ENCODE assay signal across 12 mouse cellular contexts in genomic region chr2:70642971-70643565, GRCm38 (mm10). TPM values are rescaled to one million over a fixed set of nuclear protein-coding genes. Genes with fewer than 3 reads are reported as not detected.
A peak's percentile ranks its signal among the peaks of the same experiment; 100 is the strongest.
DNase-seq lines count a peak whose midpoint lies in the region; ATAC-seq and TF ChIP-seq lines count a peak whose summit lies in the region.
"Had no signal": no experiment of that assay in that cellular context is flagged by ENCODE, and none has a peak within 500 bp of the region (broad histone marks: within the 10 kb centered on the region; RNA-seq: fewer than 3 reads in every experiment).

No protein-coding gene starts in this region.

- H3K27me3 ChIP-seq in heart, adult 2 months (ENCODE audit: control insufficient read depth, insufficient read depth, low read length) = no peaks in the 10 kb centered on the region
- H3K27me3 ChIP-seq in midbrain, embryonic 10.5 days (ENCODE audit: low read depth, poor library complexity, severe bottlenecking) = no peaks in the 10 kb centered on the region
- no peaks in the 10 kb centered on the region for H3K27me3 ChIP-seq in midbrain, embryonic 15.5 days (replicated peaks)
- no peaks in the 10 kb centered on the region for H3K27me3 ChIP-seq in hindbrain, postnatal 0 days (ENCODE audit: insufficient read depth, low read length)
- no peaks in the 10 kb centered on the region for H3K27me3 ChIP-seq in neural tube, embryonic 13.5 days

- no peak overlapping the region for H3K9ac ChIP-seq in heart, adult 2 months (ENCODE audit: low read depth, low read length)
- no peak overlapping the region for H3K9ac ChIP-seq in midbrain, embryonic 15.5 days
- H3K9ac ChIP-seq in hindbrain, postnatal 0 days (replicated peaks; ENCODE audit: low read length) = no peak overlapping the region
- H3K9ac ChIP-seq in neural tube, embryonic 13.5 days = no peak overlapping the region

- WGBS in heart, adult 2 months = 72% methylated on average over 16 of the region's 16 CpGs
- WGBS in midbrain, embryonic 10.5 days = 69% methylated on average over 16 of the region's 16 CpGs
- WGBS in midbrain, embryonic 15.5 days = 44% methylated on average over 16 of the region's 16 CpGs
- WGBS in hindbrain, postnatal 0 days = 28% methylated on average over 16 of the region's 16 CpGs
- 16% methylated on average over 16 of the region's 16 CpGs for WGBS in neural tube, embryonic 13.5 days

- no peak for TF ChIP-seq CTCF in heart, adult 2 months (IDR thresholded peaks at IDR 0.05)
- TF ChIP-seq CTCF in hindbrain, postnatal 0 days (IDR thresholded peaks at IDR 0.05; ENCODE audit: low read depth) = no peak

- H3K4me3 ChIP-seq in heart, adult 2 months = no peak overlapping the region
- H3K4me3 ChIP-seq in midbrain, embryonic 10.5 days = no peak overlapping the region
- H3K4me3 ChIP-seq in midbrain, embryonic 15.5 days = no peak overlapping the region
- H3K4me3 ChIP-seq in hindbrain, postnatal 0 days (ENCODE audit: low read length) = no peak overlapping the region
- H3K4me3 ChIP-seq in neural tube, embryonic 13.5 days = no peak overlapping the region
- H3K4me3 ChIP-seq: megakaryocyte, embryonic 14.5 days had no signal

- TF ChIP-seq POLR2A in heart, adult 2 months (IDR thresholded peaks at IDR 0.05; ENCODE audit: insufficient read depth, low read depth, low read length) = no peak

- TF ChIP-seq EP300 in heart, adult 2 months (IDR thresholded peaks at IDR 0.05; ENCODE audit: insufficient read depth, low read depth, low read length) = no peak

- no peak for ATAC-seq in midbrain, embryonic 15.5 days (replicated peaks)
- no peak for ATAC-seq in hindbrain, postnatal 0 days
- ATAC-seq in neural tube, embryonic 13.5 days (ENCODE audit: low read depth) = peak; percentile 48; the same call in 1 of the 2 replicates
- no peak for ATAC-seq in erythroid progenitor cell, adult 5-6 weeks (replicated peaks; ENCODE audit: low FRiP score, poor library complexity, severe bottlenecking)

- H3K27ac ChIP-seq in heart, adult 2 months = no peak overlapping the region
- 0 out of 2 replicates have a peak overlapping the region, but pooled peaks have one; percentile 9 for H3K27ac ChIP-seq in midbrain, embryonic 10.5 days (replicated peaks)
- H3K27ac ChIP-seq in midbrain, embryonic 15.5 days = no peak overlapping the region
- peak overlapping the region; percentile 58 for H3K27ac ChIP-seq in hindbrain, postnatal 0 days
- H3K27ac ChIP-seq in neural tube, embryonic 13.5 days (replicated peaks) = peak overlapping the region; percentile 73

- H3K36me3 ChIP-seq in heart, adult 2 months (ENCODE audit: control insufficient read depth, insufficient read depth, low read length) = no peaks in the 10 kb centered on the region
- H3K36me3 ChIP-seq in midbrain, embryonic 10.5 days = no peaks in the 10 kb centered on the region
- no peaks in the 10 kb centered on the region for H3K36me3 ChIP-seq in midbrain, embryonic 15.5 days (replicated peaks)
- H3K36me3 ChIP-seq in hindbrain, postnatal 0 days (ENCODE audit: insufficient read depth, low read length) = no peaks in the 10 kb centered on the region
- no peaks in the 10 kb centered on the region for H3K36me3 ChIP-seq in neural tube, embryonic 13.5 days

- no peaks in the 10 kb centered on the region for H3K9me3 ChIP-seq in midbrain, embryonic 10.5 days (replicated peaks)
- H3K9me3 ChIP-seq in midbrain, embryonic 15.5 days = no peaks in the 10 kb centered on the region
- no peaks in the 10 kb centered on the region for H3K9me3 ChIP-seq in hindbrain, postnatal 0 days (ENCODE audit: low read length)
- H3K9me3 ChIP-seq in neural tube, embryonic 13.5 days = no peaks in the 10 kb centered on the region

- intact Hi-C loops in heart, adult 2 months (cut with DNase I) = no loop called here

- no peak overlapping the region for H3K4me2 ChIP-seq in midbrain, embryonic 15.5 days
- no peak overlapping the region for H3K4me2 ChIP-seq in hindbrain, postnatal 0 days (ENCODE audit: low read depth, low read length)
- peak overlapping the region; percentile 1; the same call in 1 of the 2 replicates for H3K4me2 ChIP-seq in neural tube, embryonic 13.5 days

- no peaks in the 10 kb centered on the region; the same call in 1 of the 2 replicates for H3K4me1 ChIP-seq in heart, adult 2 months (ENCODE audit: control insufficient read depth, insufficient read depth, low read length)
- H3K4me1 ChIP-seq in midbrain, embryonic 10.5 days = peaks cover 17% of the 10 kb centered on the region
- H3K4me1 ChIP-seq in midbrain, embryonic 15.5 days = no peaks in the 10 kb centered on the region
- H3K4me1 ChIP-seq in hindbrain, postnatal 0 days (ENCODE audit: insufficient read depth, low read length) = no peaks in the 10 kb centered on the region; the same call in 1 of the 2 replicates
- peaks cover 21% of the 10 kb centered on the region for H3K4me1 ChIP-seq in neural tube, embryonic 13.5 days (replicated peaks)
- H3K4me1 ChIP-seq: megakaryocyte, embryonic 14.5 days had no signal

- no peaks in the 10 kb centered on the region for H3K79me2 ChIP-seq in heart, adult 2 months (replicated peaks; ENCODE audit: control insufficient read depth, insufficient read depth, low read length)

- DNase-seq in heart, adult 9 months (ENCODE audit: low spot score in 2 of 2) = peak; percentile 23 to 39
- DNase-seq in heart, adult 2 months = no peak
- no peak for DNase-seq in midbrain, embryonic 10.5 days (ENCODE audit: low spot score)
- peak; percentile 45 for DNase-seq in hindbrain, postnatal 0 days (ENCODE audit: low spot score)
- DNase-seq in layer of hippocampus, adult 8-10 months (ENCODE audit: low spot score in 2 of 2) = no peak
- DNase-seq: layer of hippocampus, adult 9-11 months; thymus, postnatal 14 days had no signal

RNA-seq across cellular contexts. Expression of gene Gorasp2, which starts 18.3 kb away (rescaled TPM):
- total RNA-seq in heart, adult 2 months (2021) = 10 to 100 TPM; 59.5 to 67.8 TPM
- polyA plus RNA-seq in heart, adult 2 months (2012; rRNA removed) = 80.2 and 91.4 TPM in 2 replicates
- 151 and 159 TPM in 2 replicates for polyA plus RNA-seq in midbrain, embryonic 10.5 days (2016; fragmentation: Nextera tagmentation; extraction: Ambion mirVana)
- 137 and 141 TPM in 2 replicates for polyA plus RNA-seq in midbrain, embryonic 15.5 days (2015; fragmentation: Nextera tagmentation; extraction: Ambion mirVana)
- 82.6 and 84.0 TPM in 2 replicates for total RNA-seq in hindbrain, postnatal 0 days (2014; rRNA removed)
- 136 and 144 TPM in 2 replicates for polyA plus RNA-seq in hindbrain, postnatal 0 days (2015; fragmentation: Nextera tagmentation; extraction: Ambion mirVana)
- polyA plus RNA-seq in neural tube, embryonic 13.5 days (2015; fragmentation: Nextera tagmentation; extraction: Ambion mirVana) = 120 and 125 TPM in 2 replicates
- total RNA-seq in erythroid progenitor cell, adult 5-6 weeks (2015; ENCODE audit: low replicate concordance) = 31.4 and 35.3 TPM in 2 replicates
- 7.7 and 9.6 TPM in 2 replicates for total RNA-seq in erythroid progenitor cell, adult 5-6 weeks (2017; ENCODE audit: low replicate concordance)
- total RNA-seq in layer of hippocampus, adult 8-10 months (2022) = 100 to 1,000 TPM in 3 of 4 experiments, 10 to 100 TPM in 1; 97.9 to 104 (median 103) TPM

RNA-seq across cellular contexts. Expression of gene Gm26558, which starts 18.8 kb away (rescaled TPM):
- total RNA-seq in heart, adult 2 months (2021) = not detected
- not detected in 2 replicates for polyA plus RNA-seq in heart, adult 2 months (2012; rRNA removed)
- 3.0 and 3.4 TPM in 2 replicates for polyA plus RNA-seq in midbrain, embryonic 10.5 days (2016; fragmentation: Nextera tagmentation; extraction: Ambion mirVana)
- polyA plus RNA-seq in midbrain, embryonic 15.5 days (2015; fragmentation: Nextera tagmentation; extraction: Ambion mirVana) = 4.6 and 5.6 TPM in 2 replicates
- 0.47 and 0.58 TPM in 2 replicates for total RNA-seq in hindbrain, postnatal 0 days (2014; rRNA removed)
- 3.4 and 4.8 TPM in 2 replicates for polyA plus RNA-seq in hindbrain, postnatal 0 days (2015; fragmentation: Nextera tagmentation; extraction: Ambion mirVana)
- 2.6 and 4.0 TPM in 2 replicates for polyA plus RNA-seq in neural tube, embryonic 13.5 days (2015; fragmentation: Nextera tagmentation; extraction: Ambion mirVana)
- not detected in 2 replicates for total RNA-seq in erythroid progenitor cell, adult 5-6 weeks (2015; ENCODE audit: low replicate concordance)
- not detected in 2 replicates for total RNA-seq in erythroid progenitor cell, adult 5-6 weeks (2017; ENCODE audit: low replicate concordance)
- total RNA-seq in layer of hippocampus, adult 8-10 months (2022) = 1 to 10 TPM in 1 of 4 experiments, not detected in 3; 1.0 TPM
- total RNA-seq: heart, postnatal 14 days had no signal

Comparison
In these comparisons a context has a peak if more than half of its experiments do, and no peak if none do; other contexts are left out.
1. DNase-seq: peak in heart, adult 9 months (2 of 2) and hindbrain, postnatal 0 days (single experiment); none in heart, adult 2 months (0 of 2), midbrain, embryonic 10.5 days (single experiment) and layer of hippocampus, adult 8-10 months (0 of 2).
2. H3K27ac ChIP-seq: peak in midbrain, embryonic 10.5 days (single experiment), hindbrain, postnatal 0 days (single experiment) and neural tube, embryonic 13.5 days (single experiment); none in heart, adult 2 months (single experiment) and midbrain, embryonic 15.5 days (single experiment).